Mouse (Mus musculus): Measurements from ENCODE around the gene Gm10447. TPM values are rescaled to one million over a fixed set of nuclear protein-coding genes. Genes with fewer than 3 reads are reported as not detected.

Gene Gm10447
- polyA plus RNA-seq, 1 experiment from 2014 or later: 0.09 TPM

Small RNA genes within 50 kb of the gene (microRNA-seq; reads per million reads assigned to microRNA genes)
- not detected for gene Mir6920

Other genes with a start within 250 kb of the Gm10447 start
- gene Hspa4, start 156.7 kb downstream of the Gm10447 start, polyA plus RNA-seq (2015; fragmentation: Nextera tagmentation; extraction: Ambion mirVana): 66.6 and 72.8 TPM in 2 replicates
- 12.8 and 16.7 TPM in 2 replicates for gene Zcchc10, start 132.4 kb downstream of the Gm10447 start, polyA plus RNA-seq (2015; fragmentation: Nextera tagmentation; extraction: Ambion mirVana)
- gene Aff4, start 106.3 kb downstream of the Gm10447 start, polyA plus RNA-seq (2015; fragmentation: Nextera tagmentation; extraction: Ambion mirVana): 23.0 and 31.7 TPM in 2 replicates
- 0.39 TPM in 1 of 2 replicates, not detected in the other for gene Leap2, start 33.9 kb downstream of the Gm10447 start, polyA plus RNA-seq (2015; fragmentation: Nextera tagmentation; extraction: Ambion mirVana)
- gene Uqcrq, start 26.3 kb downstream of the Gm10447 start, polyA plus RNA-seq (2015; fragmentation: Nextera tagmentation; extraction: Ambion mirVana): 1,391 and 1,425 TPM in 2 replicates
- 1.2 and 1.6 TPM in 2 replicates for gene Gdf9, start 26.1 kb downstream of the Gm10447 start, polyA plus RNA-seq (2015; fragmentation: Nextera tagmentation; extraction: Ambion mirVana)
- 1.3 and 1.8 TPM in 2 replicates for gene Shroom1, start 95 bp upstream of the Gm10447 start, polyA plus RNA-seq (2015; fragmentation: Nextera tagmentation; extraction: Ambion mirVana)
- gene Gm9837, start 13.4 kb upstream of the Gm10447 start, polyA plus RNA-seq (2015; fragmentation: Nextera tagmentation; extraction: Ambion mirVana): not detected in 2 replicates
- not detected in 2 replicates for gene Gm9945, start 23.1 kb upstream of the Gm10447 start, polyA plus RNA-seq (2015; fragmentation: Nextera tagmentation; extraction: Ambion mirVana)
- gene Sowaha, start 23.2 kb upstream of the Gm10447 start, polyA plus RNA-seq (2015; fragmentation: Nextera tagmentation; extraction: Ambion mirVana): 0.17 and 0.18 TPM in 2 replicates
- 22.9 and 23.3 TPM in 2 replicates for gene Sept8, start 62.1 kb upstream of the Gm10447 start, polyA plus RNA-seq (2015; fragmentation: Nextera tagmentation; extraction: Ambion mirVana)
- gene Kif3a, start 110.3 kb upstream of the Gm10447 start, polyA plus RNA-seq (2015; fragmentation: Nextera tagmentation; extraction: Ambion mirVana): 38.3 and 38.9 TPM in 2 replicates
- 0.51 and 1.1 TPM in 2 replicates for gene Il4, start 161.6 kb upstream of the Gm10447 start, polyA plus RNA-seq (2015; fragmentation: Nextera tagmentation; extraction: Ambion mirVana)
- 0.24 TPM in 1 of 2 replicates, not detected in the other for gene Il13, start 177.6 kb upstream of the Gm10447 start, polyA plus RNA-seq (2015; fragmentation: Nextera tagmentation; extraction: Ambion mirVana)